Mouse (Mus musculus) natural killer cell, adult 2 months (primary cell): ENCODE data around the gene Olfr1033.
"Not testable (repeated sequence)": the region's sequence is repeated elsewhere in the genome, so short reads cannot be mapped to it uniquely, and the experiment has no call there.

Source experiments
- DNase-seq, 2 experiments: peaks; one replicate each; pipeline ENCODE4 v3.0.0; 2022; ENCODE audit warnings: low spot score in 2 of 2

Olfr1033 gene

GRCm38 (mm10) chr2:86020406-86020805 lies at the start of gene Olfr1033:
TSS of gene Olfr1033 (plus strand) at chr2:86020633.
- DNase-seq: not testable (repeated sequence)

DNA sequence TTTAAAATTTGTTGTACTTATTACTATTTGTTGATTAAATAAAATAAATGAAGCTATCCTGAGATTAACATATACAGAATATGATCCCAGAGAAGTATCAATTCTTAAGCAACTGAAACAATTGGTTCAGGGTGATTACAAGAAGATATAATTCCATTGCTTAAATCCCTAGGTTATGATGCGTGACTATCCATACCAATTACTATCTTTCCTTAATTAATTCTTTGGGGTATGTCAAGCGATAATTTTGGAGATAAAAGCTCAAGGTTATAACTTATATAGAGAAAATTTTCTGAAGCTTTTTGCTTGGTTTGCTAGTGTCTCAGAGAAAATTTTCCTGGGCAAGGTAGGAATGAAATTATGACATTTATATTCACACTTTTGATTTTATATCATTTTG lies 46.8 kb upstream of the Olfr1033 start, which contains the start of gene Olfr1029:
Gene Olfr1029 (plus strand): TSS at position 301 of the 400 bp plus-strand sequence.
- no peak for DNase-seq

- DNase-seq: no peak
Measured at GRCm38 (mm10) chr2:85978976-85979375, 41.5 kb upstream of the Olfr1033 start, which contains the start of gene Olfr1030. TSS of gene Olfr1030 (plus strand) at chr2:85979276.

DNA sequence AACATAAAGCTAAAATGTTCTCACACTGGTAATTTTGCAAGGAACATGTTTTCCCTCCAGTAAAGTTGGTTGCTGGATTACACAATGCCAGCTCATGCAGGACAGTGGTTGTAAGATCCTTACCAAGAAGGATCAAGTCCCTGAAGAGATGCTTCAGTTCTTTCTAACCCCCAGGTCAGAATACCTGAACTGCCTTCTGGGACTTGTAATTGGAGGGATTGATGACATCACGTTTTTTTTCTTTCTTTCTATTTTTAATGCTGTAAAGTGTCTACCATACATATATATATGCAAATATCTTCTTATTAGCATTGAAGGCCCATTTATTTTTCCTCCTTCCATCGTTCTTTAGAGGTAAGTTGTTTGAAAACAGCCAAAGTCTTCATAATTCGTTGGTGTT lies 30.4 kb upstream of the Olfr1033 start, which contains the start of gene Olfr1031:
Gene Olfr1031 (plus strand): TSS at position 301 of the 400 bp plus-strand sequence.
- DNase-seq: no peak

- DNase-seq: no peak
Measured at GRCm38 (mm10) chr2:86005240-86005639, 15.2 kb upstream of the Olfr1033 start, which contains the start of gene Olfr1032. TSS of gene Olfr1032 (plus strand) at chr2:86005540.

DNA sequence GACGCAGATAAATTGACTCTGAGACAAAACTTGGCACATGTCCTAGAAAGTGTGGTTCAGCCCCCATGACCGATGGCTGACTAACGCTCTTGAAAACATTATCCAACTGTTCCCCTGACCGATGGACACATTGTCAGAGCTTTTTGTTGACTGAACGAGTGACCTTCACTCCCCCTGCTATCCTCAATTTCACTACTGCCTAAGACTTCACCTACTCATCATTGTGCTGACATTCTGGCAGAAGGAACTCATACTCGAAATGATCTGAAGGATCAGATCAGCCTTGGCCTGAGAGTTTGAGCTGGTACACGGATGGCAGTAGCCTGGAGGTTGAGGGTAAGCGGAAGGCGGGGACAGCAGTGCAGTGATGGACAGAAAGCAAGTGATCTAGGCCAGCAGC lies 1.1 kb downstream of the Olfr1033 start:
- not testable (repeated sequence) for DNase-seq

DNA sequence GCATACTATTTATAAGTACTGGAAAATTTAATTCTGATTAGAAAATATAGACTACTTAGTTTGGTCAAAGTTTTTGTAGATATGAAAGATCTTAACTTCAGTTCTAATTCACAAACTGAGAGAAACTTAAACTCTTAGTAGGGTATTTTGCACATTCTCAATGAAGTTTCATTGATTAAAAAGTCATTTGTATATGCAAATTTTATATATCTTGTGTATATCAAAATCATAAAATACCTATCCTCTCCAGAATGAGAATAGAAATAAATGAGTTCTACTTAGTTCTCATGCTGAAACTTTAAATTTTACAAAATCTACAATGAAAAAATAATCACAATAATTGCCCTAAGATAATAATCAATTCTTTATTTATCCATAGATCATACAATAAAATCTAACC lies 25.1 kb downstream of the Olfr1033 start, which contains the start of gene Olfr1034:
Gene Olfr1034 (plus strand): TSS at position 301 of the 400 bp plus-strand sequence.
- no peak for DNase-seq

- DNase-seq: not testable (repeated sequence)
Measured at GRCm38 (mm10) chr2:86050777-86051176, 30.3 kb downstream of the Olfr1033 start.

DNA sequence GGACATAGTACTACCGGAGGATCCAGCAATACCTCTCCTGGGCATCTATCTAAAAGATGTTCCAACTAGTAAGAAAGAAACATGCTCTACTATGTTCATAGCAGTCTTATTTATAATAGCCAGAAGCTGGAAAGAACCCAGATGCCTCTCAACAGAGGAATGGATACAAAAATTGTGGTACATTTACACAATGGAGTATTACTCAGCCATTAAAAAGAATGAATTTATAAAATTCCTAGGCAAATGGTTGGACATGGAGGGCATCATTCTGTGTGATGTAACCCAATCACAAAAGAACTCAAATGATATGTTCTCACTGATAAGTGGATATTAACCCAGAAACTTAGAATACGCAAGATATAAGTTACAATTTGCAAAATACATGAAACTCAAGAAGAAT lies 43.3 kb downstream of the Olfr1033 start:
- not testable (repeated sequence) for DNase-seq

DNA sequence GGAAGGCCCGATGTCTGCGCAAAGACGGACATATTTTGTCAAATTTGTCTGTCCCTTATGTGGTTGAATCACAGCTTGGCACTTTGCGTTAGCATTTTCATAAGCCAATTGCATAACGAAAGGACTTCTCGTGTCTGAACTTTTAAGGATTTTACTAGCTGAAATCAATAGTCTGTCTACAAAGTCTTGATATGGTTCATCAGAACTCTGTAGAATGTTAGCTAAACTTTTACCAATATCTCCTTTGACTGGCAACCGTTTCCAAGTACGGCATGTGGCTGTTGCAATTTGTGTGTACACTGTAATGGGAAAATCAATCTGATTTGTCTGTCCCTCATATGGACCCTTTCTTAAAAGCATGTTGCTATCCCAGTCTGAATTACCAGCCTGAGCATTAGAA lies 49.8 kb downstream of the Olfr1033 start:
- DNase-seq: no peak

DNA sequence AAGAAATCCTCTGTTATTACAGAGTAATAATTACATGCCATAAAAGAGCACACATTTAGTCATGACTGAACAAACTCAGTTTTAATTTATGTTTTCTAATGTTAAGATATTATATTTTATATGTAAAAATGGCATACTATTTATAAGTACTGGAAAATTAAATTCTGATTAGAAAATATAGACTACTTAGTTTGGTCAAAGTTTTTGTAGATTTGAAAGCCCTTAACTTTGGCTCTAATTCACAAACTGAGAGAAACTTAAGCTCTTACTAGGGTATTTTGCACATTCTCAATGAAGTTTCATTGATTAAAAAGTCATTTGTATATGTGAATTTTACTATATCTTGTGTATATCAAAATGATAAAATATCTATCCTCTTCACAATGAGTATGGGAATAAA lies 53.3 kb downstream of the Olfr1033 start, which contains the start of gene Olfr1036:
Gene Olfr1036 (plus strand): TSS at position 301 of the 400 bp plus-strand sequence.
- DNase-seq: not testable (repeated sequence)

GRCm38 (mm10) chr2:86080478-86080877 lies 60.0 kb downstream of the Olfr1033 start:
- not testable (repeated sequence) for DNase-seq

DNA sequence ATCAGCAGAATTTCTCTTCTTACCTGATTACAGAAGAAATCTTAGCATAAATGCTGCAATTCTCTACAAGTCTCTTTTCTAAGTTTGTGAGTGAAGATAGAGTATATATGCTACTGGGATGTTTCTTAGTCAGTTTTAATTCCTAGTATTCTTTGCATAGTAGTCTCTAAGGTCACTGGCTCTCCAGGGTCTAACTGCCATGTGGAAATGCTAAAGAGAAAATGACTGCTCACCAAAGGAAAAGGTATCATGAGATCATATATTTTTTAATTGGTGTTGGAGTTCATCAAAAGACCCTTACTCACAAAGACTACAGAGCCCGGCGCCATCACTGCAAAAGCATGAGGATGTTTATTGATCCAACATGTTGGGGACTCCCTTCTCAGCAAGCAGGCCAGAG lies 66.9 kb downstream of the Olfr1033 start, which contains the start of gene Olfr1037:
Gene Olfr1037 (minus strand): TSS at position 101 of the 400 bp plus-strand sequence.
- no peak for DNase-seq
